Mouse (Mus musculus): ENCODE measurements around the gene Ppid.
"Not testable (repeated sequence)": the region's sequence is repeated elsewhere in the genome, so short reads cannot be mapped to it uniquely, and the experiment has no call there.

The Ppid gene

DNA sequence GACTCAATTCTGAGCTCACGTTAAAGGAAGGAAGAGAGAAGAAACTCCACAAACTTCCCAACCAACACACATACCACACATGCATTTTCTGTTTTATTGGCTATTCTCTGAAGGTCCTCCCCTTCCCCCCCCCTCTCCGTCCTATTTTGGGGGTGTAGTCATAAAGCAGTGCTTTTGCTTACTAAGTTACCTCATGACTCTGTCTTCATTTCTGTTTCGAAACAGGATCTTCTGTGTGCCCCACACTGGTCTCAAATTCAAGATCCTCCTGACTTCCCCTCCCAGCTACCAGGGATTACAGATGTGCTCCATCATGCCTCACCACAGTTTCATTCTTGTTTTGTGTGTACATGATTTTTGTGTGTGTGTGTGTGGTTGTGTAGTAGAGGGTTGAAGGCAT is 18.7 kb upstream of the Ppid start:
- no peak for DNase-seq (ENCODE audit: low read depth, low spot score)

DNA sequence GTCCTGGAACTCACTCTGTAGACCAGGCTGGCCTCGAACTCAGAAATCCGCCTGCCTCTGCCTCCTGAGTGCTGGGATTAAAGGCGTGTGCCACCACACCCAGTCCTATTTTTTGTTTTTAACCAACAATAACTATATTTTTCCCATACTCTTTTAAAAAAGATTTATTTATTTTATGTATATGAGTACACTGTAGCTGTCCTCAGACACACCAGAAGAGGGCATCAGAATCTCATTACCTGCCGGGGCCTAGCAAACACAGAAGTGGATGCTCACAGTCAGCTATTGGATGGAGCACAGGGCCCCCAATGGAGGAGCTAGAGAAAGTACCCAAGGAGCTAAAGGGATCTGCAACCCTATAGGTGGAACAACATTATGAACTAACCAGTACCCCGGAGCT is 17.8 kb upstream of the Ppid start:
- not testable (repeated sequence) for DNase-seq (ENCODE audit: low read depth, low spot score)

DNA sequence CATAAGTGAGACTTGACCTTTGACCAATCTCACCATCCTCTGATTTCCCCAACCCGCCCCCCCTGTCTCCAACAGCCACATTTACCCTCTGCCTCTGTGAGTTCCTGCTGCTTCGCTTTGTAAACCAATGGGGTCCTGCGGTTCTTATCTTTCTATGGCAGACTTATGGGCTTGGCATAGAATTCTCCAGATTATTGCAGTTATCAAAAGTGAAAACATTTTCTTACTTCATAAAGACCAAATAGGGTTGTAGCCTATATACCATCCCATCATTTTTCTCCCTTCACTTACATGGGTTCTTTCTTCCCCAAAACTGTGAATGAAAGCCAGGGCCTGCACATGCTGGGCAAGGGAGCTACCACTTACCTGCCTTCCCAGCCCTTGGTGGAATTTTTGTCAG is 16.8 kb upstream of the Ppid start:
- no peak for DNase-seq (ENCODE audit: low read depth, low spot score)

DNA sequence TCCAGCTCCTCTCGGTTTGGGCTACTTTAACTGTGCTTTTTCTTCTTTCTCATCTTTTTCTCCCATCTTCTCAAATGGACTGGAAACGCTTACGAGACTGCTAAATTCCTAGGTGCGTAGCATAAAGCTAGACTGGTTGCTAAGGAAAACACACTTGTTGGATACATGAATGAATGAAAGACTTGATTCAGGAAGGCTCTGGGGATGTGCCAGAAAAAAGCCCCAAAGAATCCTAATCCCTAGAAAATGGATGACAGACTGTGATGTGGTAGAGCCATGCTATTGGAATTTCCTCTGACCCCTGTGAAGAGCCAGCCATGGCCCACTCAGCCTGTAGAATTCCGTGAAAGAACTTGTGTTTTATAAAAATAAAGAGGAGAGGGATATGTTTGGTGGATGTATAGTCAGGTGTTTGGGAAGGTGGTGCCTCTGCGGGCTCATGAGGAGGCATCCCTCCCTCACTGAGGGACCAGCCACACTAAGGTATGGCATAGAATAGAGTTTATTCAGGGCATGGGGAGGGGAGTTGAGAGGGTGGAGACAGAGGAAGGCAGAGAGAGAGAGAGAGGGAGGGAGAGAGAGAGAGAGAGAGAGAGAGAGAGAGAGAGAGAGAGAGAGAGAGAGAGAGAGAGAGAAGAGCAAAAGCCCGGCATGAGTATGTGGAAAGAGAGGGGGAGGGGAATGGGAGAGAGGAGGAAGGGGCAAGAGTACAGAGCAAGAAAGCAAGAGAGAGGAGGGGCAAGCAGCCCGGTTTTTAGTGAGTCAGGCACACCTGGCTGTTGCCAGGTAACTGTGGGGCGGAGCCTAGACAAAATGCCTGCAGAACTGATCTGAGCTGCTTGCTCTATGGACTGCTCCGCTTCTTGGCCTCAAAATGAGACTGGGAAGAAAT is 15.3 kb upstream of the Ppid start:
- DNase-seq (ENCODE audit: low read depth, low spot score), result peak; percentile 56

DNA sequence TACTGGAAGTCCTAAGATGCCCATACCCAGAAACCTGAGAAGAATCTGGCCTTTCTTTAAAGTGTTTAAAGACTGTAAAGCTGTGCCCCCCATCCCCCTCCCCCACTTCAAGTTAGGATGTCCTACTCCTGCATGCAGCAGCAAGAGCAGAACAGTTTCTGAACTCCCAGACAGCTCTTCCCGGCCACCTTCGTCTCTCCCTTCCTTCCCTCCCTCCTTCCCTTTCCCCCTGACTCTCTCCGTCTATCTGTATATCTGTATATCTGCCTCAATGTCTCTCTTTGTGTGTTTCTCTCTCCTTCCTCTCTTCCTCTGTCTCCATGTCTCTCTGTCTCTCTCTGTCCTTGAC is 14.7 kb upstream of the Ppid start:
- DNase-seq (ENCODE audit: low read depth, low spot score), result no peak

DNA sequence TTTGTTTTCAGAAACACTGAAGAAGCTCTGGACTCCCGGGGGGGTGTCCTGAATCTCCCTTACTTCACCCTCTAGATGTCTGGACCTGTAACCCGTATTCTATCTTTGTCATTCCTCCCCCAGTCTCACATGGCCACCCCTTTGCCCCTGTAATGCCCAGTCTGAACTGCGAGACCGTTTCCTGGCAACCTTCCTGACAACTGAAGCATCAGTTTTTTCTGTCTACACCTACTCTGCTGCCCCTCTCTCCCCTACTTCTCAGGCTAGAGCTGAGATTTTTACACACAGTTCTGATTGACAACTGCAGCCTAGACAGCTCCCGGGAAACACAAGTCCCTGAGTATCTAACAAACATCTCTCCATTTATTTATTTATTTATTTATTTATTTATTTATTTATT is 14.3 kb upstream of the Ppid start:
- no peak for DNase-seq (ENCODE audit: low read depth, low spot score)

DNA sequence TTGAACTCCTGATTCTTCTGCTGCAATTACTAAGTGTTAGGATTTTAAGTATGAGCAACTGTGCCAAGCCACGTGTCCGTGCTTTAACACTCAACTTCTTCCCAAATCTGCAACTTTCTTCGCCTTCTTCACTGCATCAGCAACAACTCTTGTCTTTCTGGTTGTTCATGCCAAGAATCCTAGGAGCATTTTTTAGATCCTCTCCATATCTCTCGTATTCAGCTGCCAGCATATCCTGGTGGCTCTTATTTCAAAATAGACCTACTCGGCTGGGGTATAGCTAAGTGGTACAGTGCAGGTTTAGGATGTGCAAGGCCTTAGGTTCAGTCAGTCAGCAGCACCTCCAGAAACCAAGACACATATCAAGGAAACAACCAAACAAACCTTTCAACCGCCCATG is 13.5 kb upstream of the Ppid start:
- DNase-seq (ENCODE audit: low read depth, low spot score), result no peak

DNA sequence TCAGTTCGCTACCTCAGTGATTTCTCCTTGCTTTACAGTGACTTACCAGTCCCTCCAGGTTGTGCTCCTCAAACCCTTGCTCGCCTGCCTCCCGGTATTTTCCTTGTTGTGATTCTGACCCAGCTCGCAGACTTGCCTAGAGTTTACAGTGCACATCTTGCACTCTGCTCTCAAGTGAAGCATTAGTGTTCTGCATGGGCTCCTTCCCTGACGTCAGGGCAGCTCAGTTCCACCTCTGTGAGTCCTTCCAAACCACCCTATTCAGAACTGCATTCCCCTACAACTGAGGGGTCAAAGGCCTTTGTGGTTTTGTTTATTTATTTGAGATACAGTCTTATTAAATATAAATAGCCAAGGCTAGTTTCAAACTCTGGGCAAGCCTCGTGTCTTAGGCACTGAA is 13.0 kb upstream of the Ppid start:
- no peak for DNase-seq (ENCODE audit: low read depth, low spot score)

DNA sequence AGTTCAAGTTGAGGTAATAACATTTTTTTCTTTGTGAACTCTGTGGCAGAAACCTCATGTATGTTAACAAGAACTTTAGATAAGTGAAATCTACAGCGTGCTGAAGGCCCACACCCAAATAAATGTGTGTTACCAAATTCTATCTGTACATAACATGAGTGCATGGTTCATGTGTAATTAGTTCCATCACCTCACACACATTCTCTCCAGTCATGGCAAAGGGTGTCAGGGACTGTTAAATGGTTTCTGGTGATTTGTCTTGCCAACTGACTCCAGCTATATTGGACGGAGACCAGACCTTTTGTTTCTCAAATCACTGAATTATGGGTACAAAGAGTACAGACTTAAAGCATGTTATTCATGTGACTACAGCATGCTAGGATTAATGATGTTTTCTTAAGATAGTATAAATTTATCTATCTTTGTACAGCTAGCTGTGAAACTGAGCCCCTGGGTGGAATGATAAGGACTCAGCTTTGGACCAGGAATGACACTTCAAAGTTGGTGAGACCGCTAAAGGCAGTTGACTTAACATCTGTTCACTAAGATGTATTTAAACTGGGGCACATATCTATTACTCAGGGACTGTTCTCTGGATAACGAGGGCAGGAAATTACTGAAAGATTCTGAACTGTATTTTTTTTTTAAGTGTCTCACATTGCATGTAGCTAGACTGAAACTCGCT is 11.1 kb upstream of the Ppid start:
- no peak for DNase-seq (ENCODE audit: low read depth, low spot score)

DNA sequence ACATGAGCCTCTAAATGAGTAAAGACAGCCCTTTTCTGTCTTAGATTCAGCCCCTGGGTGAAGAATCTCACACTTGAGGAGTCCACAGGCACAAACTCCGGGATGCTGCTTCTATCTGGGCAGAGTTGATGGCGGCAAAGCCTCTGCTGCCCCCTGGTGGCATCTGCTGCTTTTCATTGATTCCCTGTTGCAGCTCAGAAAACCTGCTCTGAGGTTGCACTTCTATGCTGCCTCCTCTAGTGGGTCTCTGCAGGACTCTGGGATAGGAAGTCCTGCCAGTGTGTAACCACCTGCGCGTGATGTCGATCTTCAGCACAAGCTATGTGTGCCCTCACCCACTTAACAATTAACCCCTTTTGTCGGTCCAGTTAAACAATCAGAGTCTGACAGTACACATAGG is 4.3 kb upstream of the Ppid start:
- peak; percentile 95 for DNase-seq (ENCODE audit: low read depth, low spot score)

DNA sequence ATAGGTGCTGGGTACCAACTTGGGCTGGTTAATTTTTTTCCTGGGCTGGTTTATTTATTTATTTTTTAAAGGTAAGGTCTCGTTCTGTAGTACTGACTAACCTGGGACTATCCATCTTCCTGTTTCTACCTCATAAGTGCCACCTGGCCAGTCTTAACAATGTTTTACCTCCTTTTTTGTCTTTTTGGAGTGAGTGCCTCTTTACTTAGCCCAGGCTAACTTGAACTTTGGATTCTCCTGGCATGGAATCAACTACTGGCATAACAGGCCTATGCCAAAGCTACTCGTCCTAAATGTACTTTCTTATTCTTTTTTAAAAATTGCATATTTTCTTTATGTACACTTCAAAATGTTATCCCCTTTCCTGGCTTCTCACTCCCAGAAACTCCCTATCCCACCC is 1.5 kb upstream of the Ppid start:
- no peak for DNase-seq (ENCODE audit: low read depth, low spot score)

DNA sequence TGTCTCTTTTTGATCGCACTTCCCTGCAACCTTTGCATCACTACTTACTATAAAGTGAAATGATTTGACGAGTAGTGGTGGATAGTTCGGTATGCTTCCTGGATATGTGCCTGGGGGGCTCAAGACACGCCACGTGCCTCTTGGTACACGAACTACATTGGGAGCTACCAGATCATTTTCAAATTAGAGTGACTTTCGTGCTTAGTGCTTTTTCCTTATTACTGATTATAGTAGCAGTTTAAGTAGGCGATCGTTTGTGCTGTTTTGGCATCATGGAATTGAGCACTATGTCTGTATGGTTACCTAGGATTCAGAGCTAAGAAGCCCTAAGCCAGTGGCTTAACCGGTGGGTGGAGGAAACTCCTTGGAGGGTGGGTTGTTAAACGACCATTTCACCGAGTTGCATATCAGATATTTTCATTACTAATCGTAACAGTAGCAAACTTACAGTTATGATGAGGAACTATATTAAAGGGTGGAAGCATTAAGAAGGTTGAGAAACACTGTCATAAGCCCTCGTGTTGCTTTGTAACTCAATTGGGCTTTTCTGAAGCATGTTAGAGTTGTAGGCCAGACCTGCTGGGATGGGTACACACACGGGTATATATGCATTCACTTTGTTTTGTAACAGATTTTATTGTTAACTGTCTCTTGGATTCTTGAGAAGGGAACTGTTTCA is 790 bp downstream of the Ppid start:
- no peak for DNase-seq (ENCODE audit: low read depth, low spot score)

DNA sequence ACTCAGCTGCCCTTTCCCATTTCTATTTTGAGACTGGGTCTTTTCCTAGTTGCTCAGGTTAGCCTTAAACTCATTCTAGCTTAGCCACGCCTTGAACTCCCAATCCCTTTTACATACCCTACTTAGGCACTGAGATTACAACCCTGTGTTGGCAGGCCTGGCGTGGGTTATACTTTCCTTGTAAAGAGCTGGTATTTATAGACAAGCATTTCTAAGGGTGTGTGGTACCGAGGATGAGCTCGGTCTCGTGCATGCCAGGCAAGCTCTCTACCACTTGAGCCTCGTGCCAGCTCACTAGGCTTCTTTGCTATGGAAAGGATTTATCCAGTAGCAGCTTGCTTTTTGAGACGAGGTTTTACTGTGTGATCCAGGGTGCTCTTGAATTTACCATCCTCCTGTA is 4.3 kb downstream of the Ppid start:
- no peak for DNase-seq (ENCODE audit: low read depth, low spot score)

DNA sequence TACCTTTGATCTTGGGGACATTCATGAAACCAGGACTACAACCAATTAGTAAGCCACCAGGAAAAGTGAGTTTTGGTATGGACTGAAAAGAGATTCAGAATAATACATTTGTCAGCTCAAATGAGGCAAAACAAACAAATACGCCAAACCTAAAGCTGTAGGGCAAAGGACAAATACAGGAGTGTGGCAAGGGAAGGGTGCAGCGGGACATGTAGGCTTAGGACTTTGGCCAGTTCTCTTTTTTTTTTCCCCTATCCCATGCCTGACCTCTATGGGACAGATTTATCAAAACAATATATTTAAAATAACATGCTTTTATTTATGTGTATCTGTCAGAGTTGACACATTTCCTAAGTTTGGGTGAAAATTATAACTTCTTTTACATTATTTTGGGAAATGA is 18.7 kb downstream of the Ppid start:
- no peak for DNase-seq (ENCODE audit: low read depth, low spot score)

DNA sequence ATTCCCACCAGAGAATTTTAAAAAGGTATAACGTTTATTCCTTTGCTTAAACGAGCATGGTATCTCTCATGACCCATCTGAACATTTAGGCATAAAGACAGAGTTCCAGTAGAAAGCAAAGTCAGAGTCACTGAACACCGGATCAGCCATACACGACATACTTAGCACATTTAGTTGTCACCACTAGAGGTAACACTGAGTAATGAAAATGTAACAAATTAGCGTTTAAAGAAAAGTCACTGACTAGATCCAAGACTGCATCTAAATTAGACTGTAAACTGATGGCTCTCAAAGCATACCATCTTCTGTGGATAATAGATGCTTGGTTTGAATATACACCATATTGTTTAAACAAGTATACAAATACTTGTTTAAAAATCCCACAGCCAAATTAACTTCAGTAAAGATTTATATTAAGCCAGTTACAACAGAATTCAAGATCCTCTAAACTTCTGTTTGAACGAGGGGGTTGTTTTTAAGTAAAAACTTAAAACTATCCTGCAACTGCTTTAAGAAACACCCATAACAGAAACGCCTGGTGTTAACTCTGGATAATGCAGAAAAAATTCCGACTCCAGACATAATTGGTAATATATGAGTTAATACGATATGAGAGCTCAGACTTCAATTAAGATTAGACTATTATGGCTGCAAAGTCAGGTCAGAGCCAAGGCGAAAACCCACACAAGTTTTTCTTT is 36.5 kb downstream of the Ppid start:
- no peak for DNase-seq (ENCODE audit: low read depth, low spot score)

DNA sequence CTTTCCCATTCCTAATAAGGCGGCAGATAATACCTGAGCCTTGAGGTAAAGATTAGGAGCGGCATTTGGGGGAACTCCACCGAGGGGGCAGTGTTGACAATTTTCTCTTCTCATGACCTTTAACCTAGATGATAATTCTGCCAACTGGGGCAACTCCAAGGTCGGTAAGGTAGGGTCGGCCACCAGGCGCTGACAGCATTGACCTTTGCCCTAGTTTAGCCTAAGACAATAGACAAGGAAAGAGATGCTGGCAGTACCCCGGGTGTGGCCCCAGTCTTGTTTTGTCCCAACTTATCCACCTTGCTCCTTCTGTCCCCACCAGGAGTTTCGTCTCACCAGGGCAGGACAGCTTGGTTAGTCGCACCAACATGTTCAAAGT is 37.0 kb downstream of the Ppid start:
- no peak for DNase-seq (ENCODE audit: low read depth, low spot score)

DNA sequence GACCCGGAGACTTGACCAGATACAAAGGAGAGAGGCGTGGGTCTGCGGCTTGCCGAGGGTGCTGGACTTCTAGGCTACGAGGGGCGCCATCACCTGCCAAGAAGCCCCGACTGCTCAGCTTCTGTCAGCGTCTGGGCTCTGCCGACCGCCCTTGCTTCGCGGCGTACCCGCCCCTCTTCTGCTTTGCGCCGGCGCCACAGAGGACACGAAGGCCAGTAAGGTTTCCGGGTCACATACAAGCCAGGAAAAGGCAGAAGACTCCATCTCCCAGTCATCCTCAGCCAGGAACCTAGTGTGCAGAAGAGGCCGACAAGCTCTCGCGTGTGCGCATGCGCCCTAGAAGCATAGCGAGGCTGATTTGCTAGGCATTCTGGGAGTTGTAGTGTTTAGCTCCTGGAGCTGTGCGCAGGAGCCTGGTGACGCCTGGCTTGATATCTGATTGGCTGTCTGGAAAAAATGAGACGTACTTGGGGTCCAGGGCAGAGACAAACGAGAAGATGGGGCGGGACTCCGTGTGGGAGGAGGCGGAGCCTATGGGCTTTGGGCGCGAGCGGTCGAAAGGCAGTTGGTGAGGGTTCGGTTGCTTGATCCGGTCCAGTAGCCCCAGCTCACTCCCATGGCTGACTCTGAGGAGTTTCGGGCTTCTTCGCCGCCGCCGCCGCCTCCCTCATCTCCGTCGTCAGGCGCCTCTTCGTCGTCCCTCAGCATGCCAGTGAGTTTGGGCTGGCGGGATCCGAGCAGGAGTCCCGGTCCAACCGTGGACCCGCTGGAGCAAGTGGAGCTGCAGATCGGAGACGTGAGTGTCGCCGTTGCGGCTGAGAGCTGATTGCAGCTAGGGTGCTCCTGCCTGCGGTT is 37.6 kb downstream of the Ppid start, which contains the start of gene 4930579G24Rik:
Gene 4930579G24Rik, plus strand, starts transcription at position 519 of the 855 bp plus-strand sequence.
- DNase-seq (ENCODE audit: low read depth, low spot score), result peak; percentile 99

DNA sequence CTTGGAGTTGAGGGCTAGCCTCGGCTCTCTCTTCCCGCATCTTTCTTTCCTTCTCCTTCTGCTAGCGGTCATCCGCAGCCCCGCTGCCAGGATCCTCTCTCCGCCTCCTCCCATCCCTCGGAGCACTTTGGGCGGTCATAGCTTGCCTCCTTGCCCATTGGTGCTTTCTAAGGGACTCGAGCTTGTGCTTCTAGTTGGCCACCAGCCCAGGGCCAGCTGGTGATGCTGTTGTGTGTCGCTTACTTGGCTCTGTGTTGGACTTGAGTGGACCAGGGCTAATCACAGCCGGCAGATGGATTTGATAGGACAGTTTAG is 38.2 kb downstream of the Ppid start, which contains the start of gene Etfdh:
Gene Etfdh, minus strand, starts transcription at position 85 of the 315 bp plus-strand sequence.
- peak; percentile 74 for DNase-seq (ENCODE audit: low read depth, low spot score)

DNA sequence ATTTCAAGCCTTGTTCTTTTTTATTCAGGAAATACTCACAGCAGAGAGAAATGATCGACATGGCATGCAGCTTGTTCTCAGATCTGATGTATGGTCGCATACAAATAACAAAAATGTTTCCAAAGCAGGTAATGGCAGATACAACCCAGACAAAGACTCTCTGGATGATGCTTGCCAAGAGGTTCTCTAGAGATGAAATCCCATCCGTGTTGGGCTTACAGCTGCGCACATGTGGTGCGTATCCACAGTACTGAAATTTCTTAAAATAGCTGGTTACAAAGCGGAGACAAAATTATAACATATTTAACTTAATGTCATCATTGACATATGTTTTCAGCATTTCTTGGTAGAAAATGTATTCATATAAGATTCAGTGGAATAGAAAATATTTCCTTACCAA is 61.0 kb downstream of the Ppid start:
- DNase-seq (ENCODE audit: low read depth, low spot score), result no peak

All from ZHBTc4 (cell line).